9 mouse cellular contexts compared by ENCODE assay signal in genomic region chr12:25475180-25475758, GRCm38 (mm10).
DNase-seq lines count a peak whose midpoint lies in the region; ATAC-seq and TF ChIP-seq lines count a peak whose summit lies in the region.
"Had no signal": no experiment of that assay in that cellular context is flagged by ENCODE, and none has a peak within 500 bp of the region (broad histone marks: within the 10 kb centered on the region; RNA-seq: fewer than 3 reads in every experiment).

No protein-coding gene starts in this region.

- H3K9ac ChIP-seq in liver, postnatal 0 days (replicated peaks), result no peak overlapping the region
- no peak overlapping the region for H3K9ac ChIP-seq in liver, embryonic 11.5 days (ENCODE audit: low read depth, low read length)
- H3K9ac ChIP-seq in hindbrain, postnatal 0 days (replicated peaks; ENCODE audit: low read length), result no peak overlapping the region
- peak overlapping the region; percentile 22; the same call in 1 of the 2 replicates for H3K9ac ChIP-seq in midbrain, embryonic 11.5 days (ENCODE audit: low read length)

- no peaks in the 10 kb centered on the region for H3K9me3 ChIP-seq in liver, postnatal 0 days (ENCODE audit: low read length)
- H3K9me3 ChIP-seq in liver, embryonic 11.5 days (ENCODE audit: control insufficient read depth, low read length), result no peaks in the 10 kb centered on the region
- H3K9me3 ChIP-seq in hindbrain, postnatal 0 days (ENCODE audit: low read length), result no peaks in the 10 kb centered on the region
- no peaks in the 10 kb centered on the region for H3K9me3 ChIP-seq in midbrain, embryonic 11.5 days (ENCODE audit: control insufficient read depth, low read length)

- H3K4me1 ChIP-seq in liver, postnatal 0 days (ENCODE audit: insufficient read depth), result no peaks in the 10 kb centered on the region
- no peaks in the 10 kb centered on the region for H3K4me1 ChIP-seq in liver, embryonic 11.5 days (replicated peaks; ENCODE audit: control insufficient read depth, insufficient read depth, low read length)
- peaks cover 6% of the 10 kb centered on the region for H3K4me1 ChIP-seq in hindbrain, postnatal 0 days (ENCODE audit: insufficient read depth, low read length)
- H3K4me1 ChIP-seq in midbrain, embryonic 11.5 days (ENCODE audit: control insufficient read depth, insufficient read depth, low read length), result peaks cover 9% of the 10 kb centered on the region

- no peak overlapping the region for H3K27ac ChIP-seq in liver, postnatal 0 days (ENCODE audit: low read depth)
- H3K27ac ChIP-seq in liver, embryonic 11.5 days (ENCODE audit: low read depth, low read length), result no peak overlapping the region
- peak overlapping the region; percentile 22; the same call in 1 of the 2 replicates for H3K27ac ChIP-seq in hindbrain, postnatal 0 days
- peak overlapping the region; percentile 56 for H3K27ac ChIP-seq in midbrain, embryonic 11.5 days (ENCODE audit: low read depth, low read length)

- no peak for TF ChIP-seq CTCF in liver, postnatal 0 days (IDR thresholded peaks at IDR 0.05; ENCODE audit: low read depth)
- TF ChIP-seq CTCF in hindbrain, postnatal 0 days (IDR thresholded peaks at IDR 0.05; ENCODE audit: low read depth), result no peak

- H3K4me3 ChIP-seq in liver, postnatal 0 days (ENCODE audit: low read depth, low read length), result no peak overlapping the region
- no peak overlapping the region for H3K4me3 ChIP-seq in liver, embryonic 11.5 days (ENCODE audit: low read depth, low read length)
- no peak overlapping the region for H3K4me3 ChIP-seq in hindbrain, postnatal 0 days (ENCODE audit: low read length)
- H3K4me3 ChIP-seq in midbrain, embryonic 11.5 days (ENCODE audit: low read depth, low read length), result no peak overlapping the region

- H3K27me3 ChIP-seq in liver, postnatal 0 days (ENCODE audit: insufficient read depth, low read length), result no peaks in the 10 kb centered on the region
- no peaks in the 10 kb centered on the region for H3K27me3 ChIP-seq in liver, embryonic 11.5 days (replicated peaks; ENCODE audit: control insufficient read depth, insufficient read depth, low read length)
- no peaks in the 10 kb centered on the region for H3K27me3 ChIP-seq in hindbrain, postnatal 0 days (ENCODE audit: insufficient read depth, low read length)
- no peaks in the 10 kb centered on the region for H3K27me3 ChIP-seq in midbrain, embryonic 11.5 days (ENCODE audit: control insufficient read depth, insufficient read depth, low read length)

- no peak for ATAC-seq in liver, postnatal 0 days
- no peak for ATAC-seq in liver, embryonic 11.5 days (replicated peaks; ENCODE audit: low FRiP score)
- ATAC-seq in hindbrain, postnatal 0 days, result peak; percentile 86
- ATAC-seq in midbrain, embryonic 11.5 days (ENCODE audit: low FRiP score), result peak; percentile 97

- no peak overlapping the region for H3K4me2 ChIP-seq in liver, postnatal 0 days (ENCODE audit: low read depth, low read length)
- no peak overlapping the region for H3K4me2 ChIP-seq in liver, embryonic 11.5 days
- H3K4me2 ChIP-seq in hindbrain, postnatal 0 days (ENCODE audit: low read depth, low read length), result 0 out of 2 replicates have a peak overlapping the region, but pooled peaks have one; percentile 3
- peak overlapping the region; percentile 25 for H3K4me2 ChIP-seq in midbrain, embryonic 11.5 days

- no peak for TF ChIP-seq EP300 in liver, postnatal 0 days (IDR thresholded peaks at IDR 0.05; ENCODE audit: low read depth)

- 31% methylated on average over 10 of the region's 10 CpGs for WGBS in liver, postnatal 0 days (ENCODE audit: insufficient replicate concordance)
- 26% methylated on average over 10 of the region's 10 CpGs for WGBS in liver, embryonic 11.5 days
- 9% methylated on average over 10 of the region's 10 CpGs for WGBS in hindbrain, postnatal 0 days
- 5% methylated on average over 10 of the region's 10 CpGs for WGBS in midbrain, embryonic 11.5 days

- DNase-seq in liver, postnatal 0 days, result peak; percentile 13
- DNase-seq in liver, embryonic 11.5 days (ENCODE audit: low spot score), result no peak
- peak; percentile 63 for DNase-seq in hindbrain, postnatal 0 days (ENCODE audit: low spot score)
- peak; percentile 91 for DNase-seq in midbrain, embryonic 11.5 days (ENCODE audit: low spot score, missing footprints)
- peak; percentile 17 for DNase-seq in yolk sac, embryonic 10.5 days (ENCODE audit: low spot score)
- DNase-seq in frontal cortex, postnatal 25 days (ENCODE audit: low spot score in 2 of 2), result no peak
- no peak for DNase-seq in adrenal gland, postnatal 4 days (ENCODE audit: low spot score in 2 of 2)
- DNase-seq in frontal cortex, postnatal 14 days (ENCODE audit: low spot score in 2 of 2), result no peak

- H3K36me3 ChIP-seq in liver, postnatal 0 days (replicated peaks; ENCODE audit: insufficient read depth, low read length), result no peaks in the 10 kb centered on the region
- no peaks in the 10 kb centered on the region for H3K36me3 ChIP-seq in liver, embryonic 11.5 days (ENCODE audit: control insufficient read depth, insufficient read depth, low read length)
- no peaks in the 10 kb centered on the region for H3K36me3 ChIP-seq in hindbrain, postnatal 0 days (ENCODE audit: insufficient read depth, low read length)
- no peaks in the 10 kb centered on the region for H3K36me3 ChIP-seq in midbrain, embryonic 11.5 days (ENCODE audit: control insufficient read depth, insufficient read depth, low read length)
- H3K36me3 ChIP-seq: G1E had no signal

Comparison
In these comparisons a context has a peak if more than half of its experiments do, and no peak if none do; other contexts are left out.
1. DNase-seq: peak in liver, postnatal 0 days (single experiment), hindbrain, postnatal 0 days (single experiment), midbrain, embryonic 11.5 days (single experiment) and yolk sac, embryonic 10.5 days (single experiment); none in liver, embryonic 11.5 days (single experiment), frontal cortex, postnatal 25 days (0 of 2), adrenal gland, postnatal 4 days (0 of 2) and frontal cortex, postnatal 14 days (0 of 2).
2. ATAC-seq: peak in hindbrain, postnatal 0 days (single experiment) and midbrain, embryonic 11.5 days (single experiment); none in liver, postnatal 0 days (single experiment) and liver, embryonic 11.5 days (single experiment).
3. H3K27ac ChIP-seq: peak in hindbrain, postnatal 0 days (single experiment) and midbrain, embryonic 11.5 days (single experiment); none in liver, postnatal 0 days (single experiment) and liver, embryonic 11.5 days (single experiment).
4. H3K4me2 ChIP-seq: peak in hindbrain, postnatal 0 days (single experiment) and midbrain, embryonic 11.5 days (single experiment); none in liver, postnatal 0 days (single experiment) and liver, embryonic 11.5 days (single experiment).